Mouse (Mus musculus) embryonic facial prominence, embryonic 13.5 days (tissue): ENCODE measurements around the gene Jpt1. TPM values are rescaled to one million over a fixed set of nuclear protein-coding genes. Genes with fewer than 3 reads are reported as not detected.
A peak's percentile ranks its signal among the peaks of the same experiment; 100 is the strongest.
"Not testable (repeated sequence)": the region's sequence is repeated elsewhere in the genome, so short reads cannot be mapped to it uniquely, and the experiment has no call there.

Experiments
- ATAC-seq: fragments of 200-750 bp; cut with Nextera tagmentation; 2 replicates; pipeline ENCODE4 v1.8.0; 2017; ENCODE audit warnings: low read depth; ENCODE audit not compliant: insufficient number of reproducible peaks, insufficient read depth, low FRiP score, low TSS enrichment
- H3K27ac ChIP-seq: fragments of 300-500 bp; sonication (generic); 2 replicates; pipeline ENCODE4 v1.5.1; 2015; ENCODE audit warnings: moderate library complexity, mild to moderate bottlenecking, inconsistent platforms
- H3K27me3 ChIP-seq: fragments of 300-500 bp; sonication (generic); 2 replicates; pipeline ENCODE4 v1.6.1; 2015; ENCODE audit warnings: mild to moderate bottlenecking, inconsistent platforms
- H3K36me3 ChIP-seq: fragments of 300-500 bp; sonication (generic); 2 replicates; pipeline ENCODE4 v1.6.1; 2015; ENCODE audit warnings: mild to moderate bottlenecking, inconsistent platforms
- H3K4me1 ChIP-seq: fragments of 300-500 bp; sonication (generic); 2 replicates; pipeline ENCODE4 v1.6.1; 2015; ENCODE audit warnings: inconsistent platforms
- H3K4me2 ChIP-seq: fragments of 300-500 bp; sonication (generic); 2 replicates; pipeline ENCODE4 v1.6.1; 2015; ENCODE audit warnings: moderate library complexity, mild to moderate bottlenecking, inconsistent platforms
- H3K4me3 ChIP-seq: fragments of 300-500 bp; sonication (generic); 2 replicates; pipeline ENCODE4 v1.5.1; 2015; ENCODE audit warnings: mild to moderate bottlenecking, inconsistent platforms
- H3K9ac ChIP-seq: fragments of 300-500 bp; sonication (generic); 2 replicates; pipeline ENCODE4 v1.6.1; 2015; ENCODE audit warnings: mild to moderate bottlenecking, inconsistent platforms
- H3K9me3 ChIP-seq: fragments of 300-500 bp; sonication (generic); 2 replicates; pipeline ENCODE4 v1.6.1; 2016; ENCODE audit warnings: inconsistent platforms
- WGBS: fragments of 180-500 bp; shearing (Covaris S2); methylation state at CpG from one replicate; pipeline ENCODE4 v1.1.7; 2015; ENCODE audit warnings: mixed read lengths; 5-methylcytosine and 5-hydroxymethylcytosine counted together
- polyA plus RNA-seq: library from polyadenylated mRNA; unstranded; fragments of >200 nt; fragmentation: Nextera tagmentation; extraction: Ambion mirVana; gene quantifications from 2 replicates; pipeline ENCODE4 v1.2.1, GENCODE M21; 2015

Jpt1 gene
- polyA plus RNA-seq, 1 experiment from 2014 or later: 566 TPM

DNA sequence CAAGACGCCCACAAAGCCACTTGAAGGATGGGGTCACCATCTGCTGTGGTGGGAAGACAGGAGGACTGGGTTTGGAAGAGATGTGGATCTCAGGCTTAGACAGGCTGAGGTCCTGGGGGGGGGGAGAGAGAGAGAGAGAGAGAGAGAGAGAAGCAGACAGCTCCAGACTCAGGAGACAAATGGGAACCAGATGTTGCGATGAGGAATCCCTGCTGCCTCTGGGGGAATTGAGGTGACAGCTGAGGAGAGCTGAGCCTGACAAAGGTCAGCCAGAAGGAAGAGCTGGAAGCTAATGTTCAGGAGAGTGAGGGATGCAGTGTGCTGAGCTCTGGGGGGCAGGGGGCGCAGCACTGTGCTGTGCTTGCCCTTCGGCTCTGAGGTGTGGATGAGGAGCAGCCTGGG is 47.0 kb downstream of the Jpt1 start:
- Histone ChIP-seq H3K36me3 (no peaks in the 10 kb centered on the region), H3K27ac (peak overlapping the region; percentile 39; the same call in 1 of the 2 replicates), H3K9me3 (no peaks in the 10 kb centered on the region), H3K4me2 (no peak overlapping the region), H3K4me1 (peaks cover 9% of the 10 kb centered on the region), H3K27me3 (no peaks in the 10 kb centered on the region), H3K4me3 (no peak overlapping the region), H3K9ac (peak overlapping the region; percentile 54; the same call in 1 of the 2 replicates)
- no peak for ATAC-seq
- WGBS: 14% methylated on average over 4 of the region's 4 CpGs

DNA sequence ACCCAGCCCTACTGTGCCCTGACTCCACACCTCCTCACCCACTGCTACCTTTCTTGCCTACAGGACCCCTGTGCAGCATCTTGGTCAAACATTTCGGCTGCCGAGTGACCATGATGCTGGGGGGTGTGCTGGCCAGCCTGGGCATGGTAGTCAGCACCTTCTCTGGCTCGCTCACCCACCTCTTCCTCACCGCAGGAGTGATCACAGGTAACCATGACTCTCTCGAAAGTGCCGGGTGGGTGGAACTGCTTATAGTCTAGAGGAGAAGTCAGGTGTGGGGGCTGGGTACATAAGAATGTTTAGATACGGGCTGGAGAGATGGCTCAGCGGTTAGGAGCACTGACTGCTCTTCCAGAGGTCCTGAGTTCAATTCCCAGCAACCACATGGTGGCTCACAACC is 49.3 kb downstream of the Jpt1 start:
- H3K27me3 ChIP-seq: no peaks in the 10 kb centered on the region

DNA sequence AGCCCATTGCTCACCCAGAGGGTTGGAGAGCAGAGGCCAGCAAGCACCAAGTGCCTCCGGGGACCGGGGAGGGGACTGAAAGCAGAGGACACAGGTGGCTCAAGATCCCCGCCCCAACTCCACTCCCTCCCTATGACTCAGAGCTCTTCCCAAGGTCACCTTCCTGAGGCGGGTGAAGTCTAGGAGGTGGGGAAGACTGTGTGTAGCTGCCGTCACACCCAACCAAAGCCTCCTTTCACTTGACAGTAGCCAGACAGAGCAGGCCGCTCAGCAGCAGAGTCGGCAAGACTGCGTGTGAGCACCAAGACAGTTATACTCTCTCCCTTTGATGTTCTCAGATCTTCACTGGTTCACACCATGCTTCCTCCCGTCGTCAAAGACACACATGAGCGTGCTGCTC is 50.8 kb downstream of the Jpt1 start:
- Histone ChIP-seq H3K4me2 (no peak overlapping the region), H3K4me3 (no peak overlapping the region), H3K27ac (no peak overlapping the region), H3K36me3 (no peaks in the 10 kb centered on the region), H3K9ac (no peak overlapping the region), H3K27me3 (no peaks in the 10 kb centered on the region), H3K4me1 (peaks cover 9% of the 10 kb centered on the region), H3K9me3 (no peaks in the 10 kb centered on the region)
- 72% methylated on average over 11 of the region's 11 CpGs for WGBS
- ATAC-seq: no peak

More for the DNA sequence above, 49.3 kb downstream of the Jpt1 start:
- Histone ChIP-seq H3K27ac (no peak overlapping the region), H3K4me2 (no peak overlapping the region), H3K4me3 (no peak overlapping the region), H3K9me3 (no peaks in the 10 kb centered on the region), H3K4me1 (peaks cover 9% of the 10 kb centered on the region), H3K36me3 (no peaks in the 10 kb centered on the region), H3K9ac (no peak overlapping the region)
- ATAC-seq: no peak
- 85% methylated on average over 8 of the region's 8 CpGs for WGBS

DNA sequence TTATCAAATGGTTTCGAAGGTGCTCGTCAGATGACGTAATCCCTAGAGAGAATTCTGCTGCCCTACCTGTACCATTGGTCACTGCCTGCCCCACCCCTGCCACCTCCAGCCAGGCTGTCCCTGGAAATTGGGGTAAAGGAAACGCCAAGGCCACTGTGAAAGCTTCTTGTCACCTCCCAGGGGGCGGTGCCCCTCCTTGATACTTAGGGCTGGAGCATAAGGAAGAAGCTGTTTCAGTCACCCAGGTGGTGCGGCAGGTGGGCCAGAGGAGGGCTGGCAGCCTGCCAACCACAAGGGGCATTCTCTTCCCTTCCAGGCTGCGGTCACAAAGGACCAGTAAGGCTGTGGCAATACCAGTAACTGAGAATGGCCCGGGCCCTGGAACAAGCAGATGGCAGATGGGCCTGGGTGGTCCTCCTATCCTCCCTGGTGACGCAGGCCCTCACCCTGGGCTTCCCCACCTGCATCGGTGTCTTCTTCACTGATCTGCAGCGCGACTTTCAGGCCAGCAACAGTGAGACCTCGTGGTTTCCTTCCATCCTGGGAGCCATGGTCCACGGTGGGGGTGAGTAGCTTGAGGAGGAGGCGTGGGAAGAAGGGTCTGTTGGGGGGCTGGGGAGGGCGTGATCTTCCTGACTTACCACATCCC is 51.8 kb downstream of the Jpt1 start, which contains the start of gene Slc16a5:
Gene Slc16a5 (plus strand): TSS at position 232 of the 649 bp plus-strand sequence.
- ATAC-seq: no peak
- 72% methylated on average over 16 of the region's 16 CpGs for WGBS

DNA sequence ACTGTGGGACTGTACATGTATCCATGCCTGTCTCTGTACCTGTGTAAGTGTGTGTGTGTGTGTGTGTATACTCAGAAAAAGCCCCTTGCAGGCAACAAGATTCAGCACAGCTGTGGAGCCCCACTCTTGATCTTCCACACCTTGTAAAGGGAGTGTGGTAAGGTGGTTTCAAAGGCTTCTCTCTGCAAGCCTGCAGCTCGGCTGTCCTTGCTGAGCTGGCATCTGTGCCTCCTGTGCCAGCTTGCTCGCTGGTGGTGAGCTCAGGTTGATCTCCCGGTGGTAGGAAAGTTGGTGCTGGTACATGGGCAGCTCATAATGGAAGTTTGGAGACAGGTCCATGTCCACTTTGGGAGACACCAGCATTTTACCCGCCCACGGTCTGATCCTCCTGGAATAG is 52.3 kb downstream of the Jpt1 start:
- WGBS: 68% methylated on average over 5 of the region's 5 CpGs
- Histone ChIP-seq H3K9ac (no peak overlapping the region), H3K9me3 (no peaks in the 10 kb centered on the region), H3K27ac (no peak overlapping the region), H3K4me2 (no peak overlapping the region), H3K4me1 (peaks cover 6% of the 10 kb centered on the region), H3K4me3 (no peak overlapping the region), H3K36me3 (no peaks in the 10 kb centered on the region), H3K27me3 (no peaks in the 10 kb centered on the region)
- ATAC-seq: no peak

More for the DNA sequence above, 51.8 kb downstream of the Jpt1 start, which contains the start of gene Slc16a5:
- Histone ChIP-seq H3K9ac (no peak within 1 kb of the TSS; the same call in 1 of the 2 replicates), H3K4me1 (peaks cover 8% of the 10 kb centered on the region), H3K4me3 (no peak within 1 kb of the TSS), H3K9me3 (no peaks in the 10 kb centered on the region), H3K4me2 (no peak within 1 kb of the TSS), H3K27me3 (no peaks in the 10 kb centered on the region), H3K27ac (no peak within 1 kb of the TSS), H3K36me3 (no peaks in the 10 kb centered on the region)

DNA sequence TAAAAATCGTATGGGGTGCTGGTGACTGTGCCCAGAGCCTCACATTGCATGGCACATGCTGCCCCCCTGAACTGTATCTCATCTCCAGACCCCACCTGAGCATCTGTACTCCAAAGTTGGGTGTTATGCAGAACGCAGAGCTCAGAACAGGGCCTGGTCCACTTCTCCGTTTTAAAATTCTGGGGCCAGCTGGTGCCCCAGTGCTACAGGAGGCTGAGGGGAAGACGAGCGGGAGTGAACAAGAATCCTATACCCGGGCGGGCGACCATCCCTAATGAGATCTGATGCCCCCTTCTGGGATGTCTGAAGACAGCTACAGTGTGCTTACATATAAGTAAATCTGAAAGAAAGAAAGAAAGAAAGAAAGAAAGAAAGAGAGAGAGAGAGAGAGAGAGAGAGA is 53.2 kb downstream of the Jpt1 start:
- ATAC-seq: no peak
- H3K36me3 ChIP-seq: no peaks in the 10 kb centered on the region
- no peaks in the 10 kb centered on the region for H3K9me3 ChIP-seq
- no peaks in the 10 kb centered on the region for H3K27me3 ChIP-seq
- no peak overlapping the region for H3K9ac ChIP-seq
- WGBS: 16% methylated on average over 8 of the region's 8 CpGs
- no peak overlapping the region for H3K27ac ChIP-seq
- no peak overlapping the region for H3K4me3 ChIP-seq
- peaks cover 4% of the 10 kb centered on the region; the same call in 1 of the 2 replicates for H3K4me1 ChIP-seq
- no peak overlapping the region for H3K4me2 ChIP-seq

DNA sequence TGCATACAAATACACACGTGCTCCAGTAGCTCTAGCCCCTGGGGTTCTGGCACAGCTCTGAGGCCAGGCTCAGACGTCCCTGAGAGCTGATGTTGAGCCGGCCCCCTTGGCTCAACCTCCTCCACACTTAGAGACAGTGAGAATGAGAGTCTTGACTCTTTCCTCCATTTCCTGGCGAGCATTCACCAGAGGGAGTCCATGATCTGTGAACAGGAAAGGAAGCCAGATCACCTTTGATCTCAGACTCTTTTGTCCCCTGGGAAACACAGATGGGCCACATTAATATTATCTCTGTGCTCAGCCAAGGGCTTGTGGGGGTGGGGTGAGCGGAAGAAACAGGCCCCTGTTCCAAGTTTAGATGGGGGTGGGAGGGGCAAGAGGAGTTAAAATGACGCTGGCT is 56.8 kb downstream of the Jpt1 start:
- ATAC-seq: no peak
- Histone ChIP-seq H3K27me3 (no peaks in the 10 kb centered on the region), H3K27ac (no peak overlapping the region), H3K4me2 (no peak overlapping the region), H3K36me3 (no peaks in the 10 kb centered on the region), H3K4me1 (peaks cover 4% of the 10 kb centered on the region; the same call in 1 of the 2 replicates), H3K9ac (no peak overlapping the region), H3K9me3 (no peaks in the 10 kb centered on the region), H3K4me3 (no peak overlapping the region)
- 19% methylated on average over 6 of the region's 6 CpGs for WGBS

DNA sequence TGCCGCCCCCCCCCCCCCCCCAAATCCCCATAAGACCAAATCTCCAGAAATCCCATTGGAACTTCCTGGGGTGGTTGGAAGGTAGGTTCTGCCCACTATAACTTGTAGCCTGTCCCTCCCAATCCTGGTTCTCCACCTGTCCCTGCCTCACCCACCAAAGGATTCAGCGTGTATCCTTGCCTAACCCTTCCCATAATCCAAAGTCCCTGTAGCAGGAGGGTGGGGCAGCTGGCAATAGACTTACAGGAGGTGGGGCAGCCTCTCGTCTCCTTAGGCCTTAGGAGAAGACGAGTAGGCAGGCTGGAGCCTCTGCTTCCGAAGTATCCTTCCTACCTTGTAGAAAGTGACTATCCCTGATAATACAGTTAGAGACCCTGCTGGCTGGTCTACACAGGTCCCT is 58.0 kb downstream of the Jpt1 start:
- H3K27me3 ChIP-seq: no peaks in the 10 kb centered on the region
- no peaks in the 10 kb centered on the region for H3K9me3 ChIP-seq
- H3K4me1 ChIP-seq: peaks cover 4% of the 10 kb centered on the region; the same call in 1 of the 2 replicates
- WGBS: 92% methylated on average over 5 of the region's 5 CpGs
- no peak for ATAC-seq
- H3K4me3 ChIP-seq: no peak overlapping the region
- H3K27ac ChIP-seq: no peak overlapping the region
- H3K36me3 ChIP-seq: no peaks in the 10 kb centered on the region
- no peak overlapping the region for H3K9ac ChIP-seq
- H3K4me2 ChIP-seq: no peak overlapping the region

DNA sequence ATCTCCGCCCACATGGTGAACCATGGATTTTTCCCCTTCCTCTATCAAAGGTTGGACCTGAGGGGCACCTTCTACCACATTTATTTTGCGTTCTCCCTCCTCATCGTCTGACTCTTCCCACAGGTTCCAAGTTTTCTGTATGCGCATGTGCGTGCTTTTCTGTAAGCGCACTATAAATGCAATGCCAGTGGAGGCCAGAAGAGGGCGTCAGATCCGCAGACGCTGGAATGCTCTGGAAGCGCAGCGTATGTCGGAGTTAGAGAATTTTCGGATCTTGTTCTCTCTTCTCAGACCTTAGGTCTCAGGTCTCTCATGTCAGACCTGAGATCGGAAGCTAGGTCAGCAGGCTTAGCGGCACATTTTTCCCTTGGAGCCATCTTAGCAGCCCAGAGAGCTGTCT is 58.6 kb downstream of the Jpt1 start:
- Histone ChIP-seq H3K9ac (no peak overlapping the region), H3K4me2 (no peak overlapping the region), H3K36me3 (no peaks in the 10 kb centered on the region), H3K4me1 (peaks cover 4% of the 10 kb centered on the region; the same call in 1 of the 2 replicates), H3K27me3 (no peaks in the 10 kb centered on the region), H3K9me3 (no peaks in the 10 kb centered on the region), H3K27ac (no peak overlapping the region), H3K4me3 (no peak overlapping the region)
- no peak for ATAC-seq
- WGBS: 87% methylated on average over 15 of the region's 15 CpGs

DNA sequence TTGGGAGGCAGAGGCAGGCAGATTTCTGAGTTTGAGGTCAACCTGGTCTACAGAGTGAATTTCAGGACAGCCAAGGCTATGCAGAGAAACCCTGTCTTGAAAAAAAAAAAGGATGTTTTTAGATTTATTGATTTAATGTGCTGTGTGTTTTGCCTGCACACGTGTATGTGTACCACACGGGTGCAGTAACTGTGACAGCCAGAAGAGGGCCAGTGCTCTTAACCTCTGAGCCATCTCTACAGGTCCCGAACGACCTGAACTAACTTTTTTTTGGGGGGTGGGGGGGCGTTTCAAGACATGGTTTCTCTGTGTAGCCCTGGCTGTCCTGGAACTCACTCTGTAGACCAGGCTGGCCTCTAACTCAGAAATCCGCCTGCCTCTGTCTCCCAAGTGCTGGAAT is 59.4 kb downstream of the Jpt1 start:
- H3K4me3 ChIP-seq, ATAC-seq, H3K4me2 ChIP-seq, H3K27ac ChIP-seq, H3K27me3 ChIP-seq, H3K4me1 ChIP-seq, H3K9me3 ChIP-seq, H3K9ac ChIP-seq, H3K36me3 ChIP-seq: not testable (repeated sequence)
- 86% methylated on average over 6 of the region's 6 CpGs for WGBS

DNA sequence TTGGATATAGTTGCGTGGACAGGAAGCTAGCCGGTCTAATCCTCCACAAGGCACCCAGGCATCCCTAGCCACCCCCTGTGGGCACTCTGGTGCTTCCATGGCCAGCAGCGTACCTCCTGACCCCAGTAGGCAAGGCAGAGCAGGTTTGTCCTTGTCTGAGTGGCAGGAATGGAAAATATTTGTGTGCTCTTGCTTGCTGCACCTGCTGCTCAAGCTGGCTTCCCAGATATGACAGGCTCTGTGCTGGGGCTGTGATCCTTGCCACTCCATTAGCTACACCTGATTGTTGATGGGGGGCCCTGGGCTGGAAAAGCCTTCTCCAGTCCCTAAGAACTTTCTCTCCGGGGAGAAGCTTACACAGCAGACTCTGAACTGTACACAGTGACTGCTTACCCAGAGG is 60.9 kb downstream of the Jpt1 start:
- Histone ChIP-seq H3K9me3 (no peaks in the 10 kb centered on the region), H3K9ac (no peak overlapping the region), H3K27me3 (no peaks in the 10 kb centered on the region), H3K4me3 (no peak overlapping the region), H3K27ac (no peak overlapping the region), H3K4me1 (peaks cover 4% of the 10 kb centered on the region; the same call in 1 of the 2 replicates), H3K4me2 (no peak overlapping the region), H3K36me3 (no peaks in the 10 kb centered on the region)
- no peak for ATAC-seq
- 65% methylated on average over 4 of the region's 4 CpGs for WGBS

DNA sequence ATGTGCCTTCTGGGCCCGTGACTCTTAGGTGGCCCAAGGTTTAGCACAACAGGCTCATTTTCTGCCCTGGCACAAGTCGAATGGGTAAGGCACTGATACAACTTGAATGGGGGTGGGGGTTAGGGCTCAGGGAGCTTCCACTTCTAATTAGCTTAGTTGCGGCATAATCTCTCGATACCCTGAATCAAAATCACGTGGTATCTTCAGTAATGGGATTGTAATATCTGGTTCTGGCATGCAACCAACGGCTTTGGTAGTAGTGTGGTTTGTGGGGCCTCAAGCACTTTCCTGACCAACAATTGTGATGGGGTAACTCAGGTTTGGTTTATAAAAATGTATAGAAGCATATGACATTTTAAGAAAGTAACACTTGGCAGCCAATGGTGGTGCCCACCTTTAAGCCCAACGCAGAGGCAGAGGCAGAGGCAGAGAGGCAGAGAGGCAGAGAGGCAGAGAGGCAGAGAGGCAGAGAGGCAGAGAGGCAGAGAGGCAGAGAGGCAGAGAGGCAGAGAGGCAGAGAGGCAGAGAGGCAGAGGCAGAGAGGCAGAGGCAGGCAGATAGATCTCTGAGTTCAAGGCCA is 61.8 kb downstream of the Jpt1 start:
- no peaks in the 10 kb centered on the region for H3K27me3 ChIP-seq
- no peak overlapping the region for H3K4me2 ChIP-seq
- no peaks in the 10 kb centered on the region for H3K9me3 ChIP-seq
- H3K4me1 ChIP-seq: peaks cover 4% of the 10 kb centered on the region; the same call in 1 of the 2 replicates
- no peak overlapping the region for H3K9ac ChIP-seq
- H3K4me3 ChIP-seq: no peak overlapping the region
- no peak overlapping the region for H3K27ac ChIP-seq
- H3K36me3 ChIP-seq: no peaks in the 10 kb centered on the region
- WGBS: 76% methylated on average over 7 of the region's 7 CpGs
- ATAC-seq: no peak
